ENCODE assay signal across 7 mouse cellular contexts in genomic region chr13:3917571-3918311, GRCm38 (mm10). TPM values are rescaled to one million over a fixed set of nuclear protein-coding genes. Genes with fewer than 3 reads are reported as not detected.
DNase-seq lines count a peak whose midpoint lies in the region; ATAC-seq lines count a peak whose summit lies in the region.

TSS of gene Net1 (minus strand) at chr13:3918220.
TSS of gene Tubal3 (plus strand) at chr13:3918274.

- DNase-seq in adrenal gland, adult (ENCODE audit: inconsistent age in 2 of 2, low spot score in 1 of 2): peak; percentile 87 to 97
- DNase-seq in embryo, embryonic 10.5 days (ENCODE audit: low spot score): peak; percentile 95
- peak; percentile 76 for DNase-seq in gastrocnemius, postnatal 25 days
- peak; percentile 87 to 90 for DNase-seq in left cerebral cortex, postnatal 25 days (ENCODE audit: low spot score in 2 of 2)
- peak; percentile 92 for DNase-seq in midbrain, embryonic 10.5 days (ENCODE audit: low spot score)
- DNase-seq in right cerebral cortex, postnatal 4 days: peak; percentile 91

- intact Hi-C loops in left cerebral cortex, postnatal 25 days (cut with DNase I): no loop called here

- no peaks in the 10 kb centered on the region for H3K9me3 ChIP-seq in intestine, embryonic 15.5 days
- peaks cover 14% of the 10 kb centered on the region for H3K9me3 ChIP-seq in midbrain, embryonic 10.5 days (replicated peaks)

- H3K4me1 ChIP-seq in intestine, embryonic 15.5 days (replicated peaks): peaks cover 5% of the 10 kb centered on the region; the same call in 1 of the 2 replicates
- H3K4me1 ChIP-seq in midbrain, embryonic 10.5 days: peaks cover 10% of the 10 kb centered on the region

- peak within 1 kb of the TSS; percentile 86 for H3K9ac ChIP-seq in intestine, embryonic 15.5 days

- peak within 1 kb of the TSS; percentile 61 for H3K4me2 ChIP-seq in intestine, embryonic 15.5 days (replicated peaks)

- H3K27ac ChIP-seq in intestine, embryonic 15.5 days: no peak within 1 kb of the TSS
- H3K27ac ChIP-seq in midbrain, embryonic 10.5 days (replicated peaks): peak within 1 kb of the TSS; percentile 94

- ATAC-seq in intestine, embryonic 15.5 days: peak; percentile 99

- WGBS in intestine, embryonic 15.5 days: under 1% methylated on average over 52 of the region's 52 CpGs
- under 1% methylated on average over 52 of the region's 52 CpGs for WGBS in midbrain, embryonic 10.5 days

- no peaks in the 10 kb centered on the region; the same call in 1 of the 2 replicates for H3K36me3 ChIP-seq in intestine, embryonic 15.5 days
- H3K36me3 ChIP-seq in midbrain, embryonic 10.5 days: peaks cover 33% of the 10 kb centered on the region

- no peaks in the 10 kb centered on the region for H3K27me3 ChIP-seq in intestine, embryonic 15.5 days (replicated peaks)
- no peaks in the 10 kb centered on the region for H3K27me3 ChIP-seq in midbrain, embryonic 10.5 days (ENCODE audit: low read depth, poor library complexity, severe bottlenecking)

- peak within 1 kb of the TSS; percentile 89 for H3K4me3 ChIP-seq in intestine, embryonic 15.5 days (replicated peaks)
- H3K4me3 ChIP-seq in midbrain, embryonic 10.5 days: peak within 1 kb of the TSS; percentile 87

RNA-seq across cellular contexts. Expression of gene Net1, which starts in this region (rescaled TPM):
- total RNA-seq in gastrocnemius, postnatal 25 days (2021): 10 to 100 TPM; 38.7 to 43.5 TPM
- polyA plus RNA-seq in intestine, embryonic 15.5 days (2015; fragmentation: Nextera tagmentation; extraction: Ambion mirVana): 124 and 131 TPM in 2 replicates
- total RNA-seq in left cerebral cortex, postnatal 25 days (2021): 10 to 100 TPM; 44.0 to 50.3 TPM
- 42.9 and 45.7 TPM in 2 replicates for polyA plus RNA-seq in midbrain, embryonic 10.5 days (2016; fragmentation: Nextera tagmentation; extraction: Ambion mirVana)

RNA-seq across cellular contexts. Expression of gene Tubal3, which starts in this region (rescaled TPM):
- total RNA-seq in gastrocnemius, postnatal 25 days (2021): not detected
- 31.1 and 36.0 TPM in 2 replicates for polyA plus RNA-seq in intestine, embryonic 15.5 days (2015; fragmentation: Nextera tagmentation; extraction: Ambion mirVana)
- not detected for total RNA-seq in left cerebral cortex, postnatal 25 days (2021)
- polyA plus RNA-seq in midbrain, embryonic 10.5 days (2016; fragmentation: Nextera tagmentation; extraction: Ambion mirVana): not detected in 2 replicates

Comparison
In these comparisons a context has a peak if more than half of its experiments do, and no peak if none do; other contexts are left out.
1. RNA of gene Tubal3 (polyA plus RNA-seq): 31.1 to 36.0 TPM in intestine, embryonic 15.5 days; not detected in midbrain, embryonic 10.5 days; every median in the first group is over 10 times any median in the second.
2. Peak in every context shown above with its lines, with median percentiles within 50 percentile points of each other: DNase-seq.